Mouse (Mus musculus) mouse embryonic stem cell (cell line): ENCODE results near the gene Stx1b.

Source experiments
- in situ Hi-C, 2 experiments: fragments of 300-500 bp; cut with MboI; formaldehyde crosslinking; loops; 1 replicate in 1 of 2; 3 replicates in 1 of 2; pipeline ENCODE4 v1.14.3; 2019 to 2020; ENCODE audit warnings: low sequenced_read_pairs in 2 of 2, low pct_unique_long_range_greater_than_20kb in 1 of 2, mixed read lengths in 1 of 2; ENCODE audit not compliant: unreplicated experiment in 1 of 2

The Stx1b gene

DNA sequence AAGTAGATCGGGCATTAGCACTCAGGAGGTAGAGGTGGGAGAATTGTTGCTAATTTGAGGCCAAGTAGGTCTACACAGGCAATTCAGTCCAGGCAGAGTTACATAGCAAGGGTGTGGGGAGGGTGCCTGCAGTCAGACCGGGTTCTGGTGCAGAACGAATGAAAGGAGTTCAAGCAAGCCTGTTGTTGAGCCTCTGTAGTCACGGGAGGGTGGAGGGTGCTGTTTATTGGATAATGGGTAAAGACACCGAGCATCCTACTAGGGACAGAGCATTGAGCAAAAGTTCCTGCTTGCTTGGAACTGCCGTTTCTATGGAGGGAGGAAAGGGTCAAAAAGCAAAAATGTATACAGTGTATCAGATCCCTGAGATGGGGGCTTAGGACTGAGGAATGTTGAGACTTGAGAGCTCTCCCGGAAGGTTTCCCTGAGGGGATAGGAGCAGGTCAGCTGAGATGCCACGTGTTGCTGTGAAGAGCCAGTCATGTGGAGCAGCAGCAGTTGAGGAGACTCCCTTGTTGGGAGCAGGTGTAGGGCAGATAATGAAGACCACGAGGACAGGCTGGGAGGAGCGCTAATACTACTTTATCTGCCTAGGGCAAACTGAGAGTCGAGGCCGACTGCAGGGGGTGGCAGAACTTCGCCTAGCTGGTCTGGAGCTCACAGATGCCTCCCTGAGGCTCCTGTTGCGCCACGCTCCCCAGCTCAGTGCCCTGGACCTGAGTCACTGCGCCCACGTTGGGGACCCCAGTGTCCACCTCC, 57.3 kb downstream of the Stx1b start:
- in situ Hi-C loops, result no loop called here

DNA sequence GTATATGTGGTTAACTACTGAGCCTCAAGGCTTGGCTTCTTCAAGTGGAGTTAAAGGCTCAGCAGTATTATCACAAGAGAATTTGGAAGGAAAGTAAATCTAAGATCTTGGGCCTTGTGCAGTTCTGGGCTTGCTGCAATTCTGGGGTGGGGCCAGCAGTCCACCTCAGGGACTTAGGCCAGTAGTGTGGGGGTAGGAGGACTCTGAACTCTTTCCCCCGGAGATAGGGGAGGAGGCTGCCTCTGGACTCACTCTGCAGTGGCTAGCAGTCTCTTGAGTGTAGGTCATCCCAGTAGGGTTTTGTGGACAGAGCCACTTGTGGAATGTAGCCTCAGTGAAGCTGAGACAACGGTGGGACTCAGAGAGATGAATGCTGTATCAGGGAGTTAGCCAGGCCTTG, 58.6 kb downstream of the Stx1b start:
- in situ Hi-C loops, result no loop called here

DNA sequence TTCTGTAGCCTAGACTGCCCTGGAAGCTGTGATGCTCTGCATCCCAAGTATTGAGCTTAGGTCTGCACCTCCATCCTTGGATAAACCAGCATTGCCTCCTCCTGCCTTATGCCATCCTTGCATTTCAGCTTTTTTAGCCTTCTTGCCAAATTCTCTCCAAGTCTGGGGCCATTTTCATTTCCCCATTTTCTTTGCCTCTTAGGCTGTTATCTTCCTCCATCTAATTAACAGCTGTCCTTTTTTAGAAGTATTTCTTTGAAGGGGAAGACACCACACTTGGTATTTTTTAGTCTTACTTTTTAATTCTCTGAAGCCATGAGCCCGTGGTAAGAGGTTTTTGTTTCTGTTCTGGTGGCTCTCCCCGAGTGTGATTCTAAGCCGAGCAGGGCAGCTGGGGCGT, 60.7 kb downstream of the Stx1b start:
- in situ Hi-C loops, result no loop called here

DNA sequence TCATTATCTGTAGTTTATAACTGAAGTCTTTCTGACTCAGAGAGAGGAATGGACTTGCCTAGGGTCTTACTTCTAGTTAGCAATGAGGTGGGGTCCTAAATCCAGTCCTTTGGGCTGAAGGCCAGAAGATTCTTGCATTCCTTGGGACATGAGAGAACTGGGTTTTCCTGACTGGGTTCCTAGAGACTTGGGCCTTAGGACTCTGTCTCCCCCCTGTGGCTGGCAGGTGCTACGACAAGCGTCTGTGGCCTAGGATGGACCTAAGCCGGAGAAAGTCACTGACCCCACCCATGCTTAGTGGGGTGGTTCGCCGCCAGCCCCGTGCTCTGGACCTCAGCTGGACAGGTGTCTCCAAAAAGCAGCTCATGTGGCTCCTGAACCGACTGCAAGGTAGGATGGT, 63.3 kb downstream of the Stx1b start:
- in situ Hi-C loops, result no loop called here

DNA sequence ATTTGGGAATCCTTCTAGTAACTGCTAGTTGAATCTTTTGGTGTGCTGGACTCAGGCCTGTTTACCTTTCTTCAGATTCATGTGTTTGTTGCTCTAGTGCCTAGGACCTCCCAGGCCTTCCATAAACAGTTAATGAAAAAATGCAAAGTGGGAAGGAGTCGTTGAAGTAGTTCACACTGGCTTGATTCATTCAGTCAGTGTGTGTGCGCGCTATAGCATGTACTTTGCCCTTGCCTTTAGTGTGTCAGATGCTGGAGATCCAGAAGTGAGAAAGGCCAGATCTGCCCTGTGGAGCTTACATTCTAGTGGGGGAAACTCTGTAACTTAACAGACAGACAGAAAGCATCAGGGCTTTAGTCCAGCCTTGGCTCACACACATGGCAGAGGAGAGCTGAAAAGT, 63.9 kb downstream of the Stx1b start:
- in situ Hi-C loops, result no loop called here

DNA sequence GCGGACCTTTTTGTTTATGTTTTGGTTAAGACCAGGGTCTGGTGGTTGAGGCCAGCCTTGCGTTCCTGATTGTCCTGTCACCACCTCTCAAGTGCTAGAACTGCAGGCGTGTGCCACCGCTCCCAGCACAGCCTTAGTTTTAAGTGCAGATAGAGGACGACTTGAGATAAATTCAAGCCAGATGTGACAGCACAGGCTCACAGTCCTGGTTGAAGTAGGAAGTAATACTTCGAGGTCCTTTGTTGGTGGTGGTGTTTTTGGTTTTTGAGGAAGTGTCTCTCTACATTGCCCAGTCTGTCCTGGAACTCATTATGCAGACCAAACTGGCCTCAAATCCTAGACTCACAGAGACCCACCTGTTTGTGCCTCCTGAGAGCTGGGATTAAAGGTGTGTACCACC, 64.6 kb downstream of the Stx1b start:
- in situ Hi-C loops, result loop anchor here in 1 of 2 experiments (5.0 kb wide), 1 partner anchor 102 kb away; no protein-coding TSS in a partner anchor
